Mouse (Mus musculus) forelimb bud, embryonic 11.5 days (tissue): ENCODE results near the gene Cdk12.
"Not testable (repeated sequence)": the region's sequence is repeated elsewhere in the genome, so short reads cannot be mapped to it uniquely, and the experiment has no call there.

Experiments
- DNase-seq: peaks from one replicate; pipeline ENCODE4 v3.0.0-alpha.2; 2012; ENCODE audit warnings: low read depth, low spot score

Gene Cdk12

DNA sequence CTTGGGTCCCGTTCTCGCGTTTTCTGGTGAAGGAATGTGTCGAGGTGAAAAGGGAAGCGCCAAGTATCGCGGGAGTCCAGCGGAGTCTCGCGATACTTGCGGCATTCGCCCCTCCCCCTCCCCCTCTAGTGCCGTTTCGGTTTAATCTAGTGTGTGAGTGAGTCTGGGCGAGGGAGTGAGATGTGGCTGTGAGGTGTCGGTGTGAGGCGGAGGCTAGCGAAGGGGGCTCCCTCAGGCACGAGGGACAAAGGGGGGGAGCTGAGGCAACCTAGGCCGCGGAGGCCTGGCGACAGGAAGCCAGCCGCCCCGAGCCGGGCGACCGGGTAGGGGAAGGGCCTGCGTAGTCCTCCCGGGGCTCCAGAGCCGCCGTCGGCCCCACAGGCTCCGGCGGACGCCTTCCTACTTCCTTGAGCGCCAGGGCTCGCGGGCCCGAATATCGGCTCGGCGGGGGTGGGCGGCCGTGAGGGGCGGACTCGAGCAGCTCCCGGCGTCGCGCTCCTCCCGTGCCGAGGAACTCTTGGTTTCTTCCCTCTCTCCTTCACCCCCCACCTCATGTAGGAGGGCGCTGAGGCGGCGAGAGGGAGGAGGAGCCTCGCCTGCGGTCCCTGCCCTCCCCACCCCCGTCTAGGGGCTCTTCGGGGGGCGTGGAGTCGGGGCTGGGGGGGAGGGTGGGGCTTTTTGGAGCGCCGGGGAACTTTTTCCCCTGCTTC lies at the start of gene Cdk12:
Gene Cdk12, plus strand, starts transcription at position 419 of the 710 bp plus-strand sequence.
- peak; percentile 100 for DNase-seq

DNA sequence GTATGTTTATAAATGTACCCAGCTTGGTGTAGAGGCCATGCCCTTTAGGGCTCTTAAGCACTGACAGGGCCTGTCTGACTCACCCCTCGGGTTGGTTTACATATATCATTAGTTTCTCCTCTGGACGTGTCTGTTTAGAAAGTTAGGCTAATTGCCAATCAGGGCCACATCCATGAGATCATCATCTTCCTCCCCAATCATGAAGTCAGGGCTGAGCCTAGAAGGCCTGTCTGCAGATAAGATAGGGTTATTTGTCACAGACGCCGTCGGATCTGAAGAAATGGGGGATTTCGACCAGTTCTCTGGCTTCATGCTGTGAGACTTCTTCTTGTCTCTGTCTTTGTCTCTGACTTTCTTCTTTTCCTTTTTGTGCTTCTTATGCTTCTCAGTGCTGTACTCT lies 47.8 kb upstream of the Cdk12 start:
- no peak for DNase-seq

DNA sequence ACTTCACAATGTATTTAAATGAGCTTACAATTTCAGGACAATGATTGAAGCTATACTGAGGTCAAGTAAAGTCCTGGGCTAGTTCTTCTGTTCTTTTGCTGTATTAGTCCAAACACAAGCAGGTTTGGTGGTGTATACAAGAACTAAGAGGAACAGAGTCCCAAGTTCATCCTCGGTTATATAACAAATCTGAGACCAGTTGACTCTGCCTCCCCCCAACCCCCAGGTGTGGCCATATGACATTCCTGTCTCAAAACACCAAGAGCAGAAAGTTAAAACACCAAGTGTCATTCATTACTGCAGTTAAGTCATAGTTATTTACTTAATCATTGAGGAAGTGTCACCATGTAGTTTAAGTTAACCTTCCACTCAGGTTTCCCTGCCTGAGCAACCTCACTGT lies 34.5 kb upstream of the Cdk12 start:
- DNase-seq = no peak

DNA sequence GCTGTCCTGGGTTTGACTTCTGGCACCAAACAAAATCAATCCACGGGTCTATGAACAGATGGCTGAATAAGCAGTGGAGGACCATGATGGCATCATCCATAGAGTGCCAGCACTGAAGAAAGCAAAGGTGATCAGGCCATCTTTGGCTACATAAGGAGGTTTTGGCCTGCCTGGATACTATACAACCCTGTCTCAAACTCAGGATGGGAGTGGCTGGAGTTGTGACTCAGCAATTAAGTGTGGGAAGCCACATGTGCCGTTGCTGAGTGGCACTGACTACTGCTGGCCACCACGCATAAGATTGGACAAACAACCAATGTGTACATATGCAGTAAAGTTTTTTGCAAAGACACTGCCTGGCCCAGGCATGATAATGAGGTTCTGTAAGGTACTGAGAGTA lies 20.7 kb upstream of the Cdk12 start:
- DNase-seq = not testable (repeated sequence)

DNA sequence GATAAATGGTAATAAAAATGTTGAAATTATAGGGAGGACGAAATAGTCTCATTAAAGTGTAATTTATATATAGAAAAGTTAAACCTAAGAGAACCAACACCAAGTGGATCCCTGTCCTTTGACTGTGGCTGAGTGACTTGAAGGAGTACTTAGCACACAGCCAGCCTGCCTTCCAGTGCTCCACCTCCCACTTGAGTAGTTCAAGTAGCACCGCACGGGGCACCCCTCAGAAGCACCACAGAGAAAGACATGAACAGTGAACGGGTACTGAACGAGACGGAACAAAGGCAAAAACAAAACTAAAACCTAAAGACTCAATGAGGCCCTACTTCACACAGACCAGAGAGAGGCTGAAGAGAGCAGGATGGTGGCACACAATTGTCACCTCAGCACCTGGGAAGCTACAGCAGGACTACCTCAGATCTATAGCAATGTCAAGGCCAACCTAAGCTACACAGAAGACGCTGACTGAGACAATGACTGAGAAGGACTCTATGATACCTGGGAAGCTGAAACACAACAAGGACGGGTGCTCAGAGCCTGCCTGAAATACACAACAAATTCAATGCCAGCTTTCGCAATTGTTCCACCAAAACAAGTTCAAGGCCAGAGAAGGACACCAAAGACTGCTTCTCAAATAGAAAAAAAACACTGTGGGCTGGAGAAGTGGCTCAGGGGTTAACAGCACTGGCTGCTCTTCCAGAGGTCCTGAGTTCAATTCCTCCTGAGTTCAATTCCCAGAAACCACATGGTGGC lies 15.0 kb upstream of the Cdk12 start:
- no peak for DNase-seq

DNA sequence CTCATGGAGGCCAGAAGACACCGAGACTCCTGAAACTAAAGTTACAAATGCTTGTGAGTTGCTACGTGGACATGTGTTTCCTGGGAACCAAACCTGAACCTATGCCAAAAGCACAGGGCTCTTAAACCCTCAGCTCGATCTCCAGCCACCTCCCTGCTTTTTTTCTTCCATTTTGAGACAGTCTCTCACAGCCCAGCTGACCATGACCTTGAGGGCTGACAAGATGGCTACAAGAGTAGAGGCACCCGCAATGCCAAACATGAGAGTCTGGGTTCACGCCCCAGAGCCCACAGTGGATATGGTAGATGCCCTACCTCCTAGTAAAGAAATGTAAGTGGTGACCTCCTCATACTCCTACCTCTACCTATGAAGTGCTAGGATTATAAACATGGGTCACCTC lies 12.0 kb upstream of the Cdk12 start:
- DNase-seq = no peak

DNA sequence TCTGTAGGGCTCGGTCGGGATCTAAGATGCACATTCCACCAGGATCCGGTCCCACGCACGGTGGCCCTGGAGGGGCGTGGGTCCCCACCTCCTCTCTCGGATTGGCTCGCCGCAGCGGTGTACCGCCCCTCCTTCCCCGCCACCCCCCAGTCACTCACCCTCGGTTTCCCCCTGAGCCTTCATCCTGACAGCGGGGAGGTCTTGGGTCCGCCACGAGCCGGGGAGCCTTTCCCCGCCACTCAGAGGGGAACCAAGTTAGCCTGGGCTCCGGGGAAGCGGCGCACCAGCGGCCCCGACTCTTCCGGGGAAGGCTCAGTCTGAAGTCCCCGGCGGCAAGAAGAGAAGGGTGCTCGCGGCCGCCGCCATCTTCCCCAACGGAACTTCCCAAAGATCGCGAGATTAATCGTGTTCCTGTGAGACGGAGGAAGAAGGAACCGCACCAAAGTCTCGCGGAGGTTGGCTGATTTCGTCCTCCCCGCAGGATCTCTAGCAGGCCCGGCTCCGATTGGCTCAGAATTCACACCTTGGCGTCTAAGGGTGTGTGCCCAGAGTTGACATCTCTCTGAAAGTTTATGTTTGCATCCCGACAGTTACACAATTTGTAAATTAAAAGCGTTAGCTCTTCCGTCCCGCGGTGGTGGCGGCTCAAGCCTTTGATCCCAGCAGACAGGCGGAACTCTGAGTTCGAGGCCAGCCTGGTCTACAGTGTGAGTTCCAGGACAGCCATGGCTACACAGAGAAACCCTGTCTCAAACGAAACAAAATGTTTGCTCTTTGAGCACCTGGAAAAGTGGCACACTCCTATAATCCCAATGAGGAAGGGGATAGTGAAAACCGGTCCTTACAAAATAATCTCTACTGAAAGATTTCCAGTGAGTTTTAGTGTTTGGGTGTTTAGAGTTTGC lies 9.7 kb upstream of the Cdk12 start, which contains the start of gene Med1:
Gene Med1, minus strand, starts transcription at position 393 of the 905 bp plus-strand sequence.
- peak; percentile 98 for DNase-seq

DNA sequence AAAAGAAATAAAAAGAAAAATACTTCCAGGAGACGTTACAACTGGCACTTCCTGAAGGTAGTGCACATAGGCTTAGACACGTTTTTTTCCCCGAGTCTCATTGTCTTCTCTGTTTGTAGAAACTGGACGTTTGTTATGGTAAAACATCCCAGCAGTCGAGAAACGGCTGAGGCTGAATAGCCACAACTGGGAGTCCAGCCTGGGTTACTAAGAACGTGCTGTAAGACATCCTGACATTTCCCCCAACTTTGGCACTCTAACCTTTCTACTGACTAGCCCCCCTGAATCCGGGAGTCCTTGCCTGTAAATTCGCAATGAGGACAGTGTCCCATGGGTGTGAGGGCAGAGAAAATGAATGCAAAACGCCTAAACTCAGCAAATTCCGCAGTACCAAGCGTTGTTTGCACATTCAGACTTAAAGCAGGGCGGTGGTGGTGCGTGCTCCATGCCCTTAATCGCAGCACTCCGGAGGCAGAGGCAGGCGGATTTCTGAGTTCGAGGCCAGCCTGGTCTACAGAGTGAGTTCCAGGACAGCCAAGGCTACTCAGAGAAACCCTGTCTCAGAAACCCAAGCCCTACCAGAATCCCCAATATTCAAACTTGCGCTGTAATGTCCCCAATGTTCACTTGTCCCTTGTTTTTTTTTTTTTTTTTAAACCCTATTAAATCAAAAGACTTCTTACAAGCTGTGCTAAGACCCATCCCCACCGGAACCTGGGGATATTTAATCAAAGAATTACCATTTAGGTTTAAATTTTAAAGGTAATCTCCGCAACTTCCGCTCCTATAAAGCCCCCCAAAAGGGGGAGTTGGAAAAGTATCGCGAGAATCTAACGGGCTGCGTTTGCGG lies 843 bp upstream of the Cdk12 start:
- peak; percentile 27 for DNase-seq

DNA sequence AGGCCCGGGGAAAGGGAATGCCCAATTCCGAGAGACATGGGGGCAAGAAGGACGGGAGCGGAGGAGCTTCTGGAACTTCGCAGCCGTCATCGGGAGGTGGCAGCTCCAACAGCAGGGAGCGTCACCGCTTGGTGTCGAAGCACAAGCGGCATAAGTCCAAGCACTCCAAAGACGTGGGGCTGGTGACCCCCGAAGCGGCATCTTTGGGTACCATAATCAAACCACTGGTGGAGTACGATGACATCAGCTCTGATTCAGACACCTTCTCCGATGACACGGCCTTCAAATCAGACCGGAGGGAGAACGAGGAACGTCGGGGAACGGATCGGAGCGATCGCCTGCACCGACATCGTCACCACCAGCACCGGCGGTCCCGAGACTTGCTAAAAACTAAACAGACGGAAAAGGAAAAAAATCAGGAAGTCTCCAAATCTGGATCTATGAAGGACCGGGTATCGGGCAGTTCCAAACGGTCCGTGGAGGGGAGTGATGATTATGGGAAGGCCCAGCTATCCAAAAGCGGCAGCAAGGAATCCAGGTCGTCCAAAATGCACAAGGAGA lies 572 bp downstream of the Cdk12 start:
- no peak for DNase-seq

DNA sequence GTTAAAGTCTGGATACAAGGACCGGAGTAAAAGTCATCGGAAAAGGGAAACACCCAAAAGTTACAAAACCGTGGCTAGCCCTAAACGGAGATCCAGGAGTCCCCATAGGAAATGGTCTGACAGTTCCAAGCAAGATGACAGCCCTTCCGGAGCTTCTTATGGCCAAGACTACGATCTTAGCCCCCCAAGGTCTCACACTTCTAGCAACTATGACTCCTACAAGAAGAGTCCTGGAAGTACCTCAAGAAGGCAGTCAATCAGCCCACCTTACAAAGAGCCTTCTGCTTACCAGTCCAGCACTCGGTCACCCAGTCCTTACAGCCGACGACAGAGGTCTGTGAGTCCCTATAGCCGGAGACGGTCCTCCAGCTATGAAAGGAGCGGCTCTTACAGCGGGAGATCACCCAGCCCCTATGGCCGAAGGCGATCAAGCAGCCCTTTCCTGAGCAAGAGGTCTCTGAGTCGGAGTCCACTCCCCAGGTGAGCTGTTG lies 1.1 kb downstream of the Cdk12 start:
- no peak for DNase-seq

DNA sequence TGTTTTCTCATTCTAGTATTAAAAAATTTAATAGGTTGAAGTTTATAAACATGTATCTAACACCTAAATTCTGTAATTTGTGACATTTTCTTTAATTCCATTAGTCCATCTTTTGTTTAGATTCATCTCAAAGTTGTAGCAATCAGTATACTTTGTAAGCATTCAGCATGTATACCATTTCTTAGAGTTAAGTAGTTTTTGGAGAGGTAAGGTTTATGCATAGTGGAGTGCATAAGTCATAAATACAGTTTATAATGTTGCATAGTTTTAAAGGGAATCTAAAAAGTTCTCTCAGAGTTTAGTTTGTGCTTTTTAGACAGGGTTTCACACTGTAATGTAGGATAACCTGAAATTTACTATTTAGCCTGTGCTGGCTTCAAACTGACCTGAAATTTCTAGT lies 2.6 kb downstream of the Cdk12 start:
- DNase-seq = no peak

DNA sequence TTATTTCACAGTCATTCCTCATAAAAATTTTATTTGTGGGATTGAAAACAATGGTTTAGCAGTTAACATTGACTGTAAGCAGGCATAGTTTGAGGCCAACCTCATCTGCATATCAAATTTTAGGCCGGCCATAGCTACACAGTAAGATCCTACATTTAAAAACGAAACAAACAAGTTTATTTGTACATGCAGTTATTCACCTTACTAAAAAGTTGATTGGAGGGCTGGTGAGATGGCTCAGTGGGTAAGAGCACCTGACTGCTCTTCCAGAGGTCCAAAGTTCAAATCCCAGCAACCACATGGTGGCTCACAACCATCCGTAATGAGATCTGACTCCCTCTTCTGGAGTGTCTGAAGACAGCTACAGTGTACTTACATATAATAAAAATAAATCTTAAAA lies 3.4 kb downstream of the Cdk12 start:
- DNase-seq = not testable (repeated sequence)

DNA sequence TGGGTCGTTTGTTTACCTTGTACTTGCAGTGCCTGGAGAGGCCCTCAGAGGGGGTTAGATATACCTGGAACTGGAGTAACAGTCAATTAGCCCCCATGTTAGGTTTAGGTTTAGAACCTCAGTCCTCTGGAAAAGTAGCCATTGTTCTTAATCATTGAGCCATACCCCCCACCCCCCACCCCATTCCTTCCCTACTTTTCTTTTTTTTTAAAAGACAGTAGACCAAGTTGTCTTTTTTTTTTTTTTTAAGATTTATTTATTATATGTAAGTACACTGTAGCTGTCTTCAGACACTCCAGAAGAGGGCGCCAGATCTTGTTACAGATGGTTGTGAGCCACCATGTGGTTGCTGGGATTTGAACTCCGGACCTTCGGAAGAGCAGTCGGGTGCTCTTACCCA lies 6.8 kb downstream of the Cdk12 start:
- not testable (repeated sequence) for DNase-seq

DNA sequence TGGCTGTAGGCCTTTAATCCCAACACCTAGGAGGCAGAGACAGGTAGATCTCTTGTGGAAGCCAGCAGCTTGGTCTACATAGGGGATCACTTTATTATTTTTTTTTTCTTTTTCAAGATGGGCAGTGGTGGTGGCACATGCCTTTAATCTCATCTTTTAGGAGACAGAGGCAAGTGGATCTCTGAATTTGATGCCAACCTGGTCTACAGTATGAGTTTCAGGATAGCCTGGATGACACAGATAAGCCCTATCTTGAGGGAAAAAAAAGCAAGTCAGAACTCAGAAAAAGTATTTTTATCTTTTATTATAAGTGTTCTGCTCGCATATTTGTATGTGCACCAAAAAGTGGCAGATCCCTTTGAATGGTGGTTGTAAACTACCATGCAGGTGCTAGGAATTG lies 10.5 kb downstream of the Cdk12 start:
- DNase-seq = no peak

DNA sequence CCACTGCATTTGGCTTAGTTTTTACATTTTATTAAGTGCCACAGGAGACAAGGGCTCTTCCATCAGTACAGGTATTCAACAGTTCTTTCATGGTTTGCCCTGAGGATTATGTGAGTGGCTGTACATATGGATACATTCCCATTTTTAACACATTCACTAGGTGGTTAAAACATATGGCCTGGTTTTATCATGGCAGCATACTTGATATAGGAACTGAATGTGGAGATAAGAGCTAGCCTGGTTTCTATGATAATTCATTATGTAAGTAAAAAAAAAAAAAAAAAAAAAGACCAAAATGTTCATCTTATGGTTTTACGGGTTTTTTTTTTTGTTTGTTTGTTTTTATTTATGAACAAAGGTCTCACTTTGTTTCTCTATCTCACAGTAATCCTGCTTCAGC lies 23.5 kb downstream of the Cdk12 start:
- no peak for DNase-seq

DNA sequence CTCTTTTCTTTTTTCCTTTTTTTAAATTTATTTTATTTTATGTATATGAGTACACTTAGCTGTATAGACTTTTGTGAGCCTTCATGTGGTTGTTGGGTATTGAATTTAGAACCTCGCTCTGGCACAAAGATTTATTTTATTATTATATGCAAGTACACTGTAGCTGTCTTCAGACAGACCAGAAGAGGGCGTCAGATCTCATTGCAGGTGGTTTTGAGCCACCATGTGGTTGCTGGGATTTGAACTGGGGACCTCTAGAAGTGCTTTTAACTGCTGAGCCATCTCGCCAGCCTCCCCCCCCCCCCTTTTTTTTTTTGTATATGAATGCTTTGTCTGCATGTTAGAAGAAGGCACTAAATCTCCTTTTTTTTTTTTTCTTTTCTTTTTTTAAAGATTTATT lies 35.6 kb downstream of the Cdk12 start:
- no peak for DNase-seq

DNA sequence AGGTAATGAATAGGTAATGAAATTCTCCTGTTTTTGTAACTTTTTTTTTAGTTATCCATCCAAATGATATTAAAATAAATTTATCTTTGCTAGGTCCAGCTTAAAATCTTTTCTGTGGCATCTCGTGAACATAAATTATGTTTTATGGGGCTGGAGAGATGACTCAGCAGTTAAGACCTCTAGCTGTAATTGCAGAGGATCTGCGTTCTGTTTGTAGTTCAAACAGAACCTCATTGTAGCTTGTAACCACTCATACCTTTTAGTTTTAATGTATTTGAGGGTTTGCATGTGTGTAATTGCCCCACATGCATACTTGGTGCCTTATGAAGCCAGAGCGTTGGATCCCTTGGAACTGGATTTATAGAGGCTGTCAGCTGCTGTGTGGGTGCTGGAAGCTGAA lies 36.1 kb downstream of the Cdk12 start:
- no peak for DNase-seq

DNA sequence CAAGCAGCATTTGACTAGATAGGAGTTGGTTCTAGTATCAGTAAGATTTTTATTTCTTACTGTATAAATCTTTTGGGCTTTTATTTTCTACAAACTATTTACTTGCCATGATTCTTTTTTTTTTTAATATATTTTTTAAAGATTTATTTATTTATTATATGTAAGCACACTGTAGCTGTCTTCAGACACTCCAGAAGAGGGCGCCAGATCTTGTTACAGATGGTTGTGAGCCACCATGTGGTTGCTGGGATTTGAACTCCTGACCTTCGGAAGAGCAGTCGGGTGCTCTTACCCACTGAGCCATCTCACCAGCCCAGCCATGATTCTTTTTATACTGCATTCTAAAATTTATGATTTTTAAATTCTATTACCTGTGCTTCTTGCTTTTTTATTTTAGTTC lies 40.1 kb downstream of the Cdk12 start:
- DNase-seq = not testable (repeated sequence)

DNA sequence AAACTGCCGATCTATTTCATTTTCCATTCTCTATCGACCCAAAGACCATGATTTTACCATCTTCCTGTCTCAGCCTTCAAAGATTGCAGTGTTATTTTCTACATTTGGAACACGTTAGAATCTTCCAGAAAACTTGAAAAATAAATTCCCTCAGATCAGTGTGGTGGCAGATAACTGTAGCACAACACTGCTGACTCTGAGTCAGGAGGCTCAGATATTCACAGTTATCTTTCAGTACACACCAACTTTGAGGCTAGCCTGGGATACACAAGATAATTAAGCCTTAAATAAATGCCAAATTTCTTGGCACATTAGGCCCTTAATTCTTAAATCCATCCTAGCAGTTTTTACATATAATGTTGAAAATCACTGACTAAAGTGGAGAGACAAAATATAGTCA lies 41.6 kb downstream of the Cdk12 start:
- DNase-seq = no peak

DNA sequence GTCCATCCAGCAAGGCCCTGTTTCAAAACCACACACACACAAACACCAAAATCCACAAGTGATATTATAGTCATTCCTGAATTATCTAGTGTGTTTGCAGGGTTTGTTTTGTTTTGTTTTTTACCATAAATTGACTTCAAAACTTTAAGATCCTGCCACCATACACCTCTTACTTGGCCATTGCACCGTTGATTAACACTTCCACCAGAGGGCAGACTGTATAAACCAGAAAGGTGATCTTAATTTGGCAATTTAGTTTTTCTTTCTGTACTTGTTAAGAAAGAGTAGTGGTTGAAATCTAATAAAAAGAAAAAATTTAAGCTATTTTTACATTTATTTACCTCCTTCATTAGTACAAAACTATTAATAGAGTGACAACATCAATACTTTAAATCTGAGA lies 44.5 kb downstream of the Cdk12 start:
- no peak for DNase-seq

DNA sequence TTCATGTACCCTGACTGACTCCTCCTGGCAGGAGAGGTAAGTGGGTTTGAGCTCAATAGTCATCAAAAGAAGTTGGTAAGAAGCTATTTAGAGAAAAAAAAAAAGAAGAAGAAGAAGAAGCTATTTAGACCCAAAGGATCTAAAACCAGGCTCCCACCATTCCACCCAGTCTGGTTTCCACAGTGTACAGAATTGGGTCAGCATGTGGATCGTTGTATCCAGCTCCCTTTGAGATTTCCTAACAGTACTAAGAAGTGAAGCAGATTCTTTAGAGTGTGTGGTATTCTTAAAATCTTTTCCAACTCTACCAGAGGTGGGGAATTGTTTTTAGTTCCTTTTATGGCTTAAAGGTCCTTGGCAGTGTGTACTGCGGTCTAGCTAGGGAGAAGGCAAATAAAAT lies 50.9 kb downstream of the Cdk12 start:
- DNase-seq = no peak
